Mouse (Mus musculus): ENCODE measurements around the gene Zfp652. TPM values are rescaled to one million over a fixed set of nuclear protein-coding genes. Genes with fewer than 3 reads are reported as not detected.

Gene Zfp652
- total and polyA plus RNA-seq, 3 experiments, result 3.0 to 9.8 (median 6.2) TPM

DNA sequence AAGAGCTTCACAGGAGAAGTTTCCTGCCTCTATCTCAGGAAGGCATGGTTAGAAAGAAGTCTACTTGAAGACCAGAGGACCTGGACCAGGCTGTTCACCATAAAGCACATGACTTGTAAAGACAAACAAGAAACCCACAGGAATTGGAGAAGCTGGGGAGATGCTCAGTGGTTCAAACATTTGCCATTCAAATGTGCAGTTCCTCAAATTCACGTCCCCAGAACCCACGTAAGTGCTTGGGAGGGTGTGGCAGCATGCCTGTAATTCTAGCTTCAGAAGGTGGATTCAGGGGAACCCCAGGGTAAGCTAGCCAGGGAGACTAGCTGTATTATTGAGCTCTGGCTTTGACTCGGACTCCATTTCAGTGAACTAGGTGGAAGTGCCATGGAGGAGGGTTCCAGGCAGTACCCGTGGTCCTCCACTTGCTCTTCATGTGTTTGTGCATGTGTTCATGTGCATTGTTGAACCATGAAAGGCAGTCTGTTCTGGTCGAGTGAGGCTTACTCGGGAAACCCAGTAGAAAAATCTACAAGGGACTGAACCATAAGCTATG lies 157.5 kb downstream of the Zfp652 start:
- TF ChIP-seq MEF2A (IDR thresholded peaks at IDR 0.05; ENCODE audit: borderline replicate concordance, low read depth, low read length) (peak; percentile 81), NELFE (IDR thresholded peaks at IDR 0.05; ENCODE audit: low read depth, low read length) (0 out of 2 replicates have a peak, but pooled peaks have one; percentile 42), USF2 (conservative IDR thresholded peaks at IDR 0.05; ENCODE audit: low read depth, low read length) (no peak), ZMIZ1 (IDR thresholded peaks at IDR 0.05; ENCODE audit: low read depth, low read length) (peak; percentile 57; the same call in 1 of the 2 replicates), JUN (IDR thresholded peaks at IDR 0.05; ENCODE audit: insufficient read depth, low read depth, low read length) (no peak), CHD1 (IDR thresholded peaks at IDR 0.05; ENCODE audit: low read depth, low read length) (no peak), RCOR1 (conservative IDR thresholded peaks at IDR 0.05; ENCODE audit: low read depth, low read length) (peak; percentile 66; the same call in 1 of the 2 replicates), GABPA (IDR thresholded peaks at IDR 0.05; ENCODE audit: insufficient replicate concordance, low read depth, low read length) (no peak), CTCF (conservative IDR thresholded peaks at IDR 0.05 in 1 of 2, IDR thresholded peaks at IDR 0.05 in 1 of 2; ENCODE audit: low read depth in 2 of 2, low read length in 2 of 2) (no peak), PAX5 (IDR thresholded peaks at IDR 0.05; ENCODE audit: low read length) (no peak), RAD21 (IDR thresholded peaks at IDR 0.05; ENCODE audit: low read depth, low read length) (no peak), JUND (conservative IDR thresholded peaks at IDR 0.05; ENCODE audit: low read depth, low read length) (0 out of 2 replicates have a peak, but pooled peaks have one; percentile 36), SMC3 (IDR thresholded peaks at IDR 0.05; ENCODE audit: low read depth, low read length) (peak; percentile 20; the same call in 1 of the 2 replicates), MXI1 (IDR thresholded peaks at IDR 0.05; ENCODE audit: low read depth, low read length) (peak; percentile 80; the same call in 1 of the 2 replicates), MAFK (IDR thresholded peaks at IDR 0.05; ENCODE audit: insufficient replicate concordance, low read length) (peak; percentile 56; the same call in 1 of the 2 replicates), ZNF384 (IDR thresholded peaks at IDR 0.05; ENCODE audit: low read depth, low read length) (no peak), IRF4 (IDR thresholded peaks at IDR 0.05; ENCODE audit: low read depth, low read length) (peak; percentile 52; the same call in 1 of the 2 replicates), POLR2A (IDR thresholded peaks at IDR 0.05; ENCODE audit: low read depth, low read length) (no peak; the same call in 1 of the 2 replicates), MYC (IDR thresholded peaks at IDR 0.05; ENCODE audit: low read depth, low read length) (peak; percentile 85; the same call in 1 of the 2 replicates), TBP (conservative IDR thresholded peaks at IDR 0.05; ENCODE audit: low read depth, low read length) (no peak), MAZ (IDR thresholded peaks at IDR 0.05; ENCODE audit: low read depth, low read length) (peak; percentile 67; the same call in 1 of the 2 replicates), ETS1 (conservative IDR thresholded peaks at IDR 0.05; ENCODE audit: low read depth, low read length) (peak; percentile 78), SIN3A (IDR thresholded peaks at IDR 0.05; ENCODE audit: low read length) (peak; percentile 58), ZC3H11A (IDR thresholded peaks at IDR 0.05; ENCODE audit: low read depth, low read length) (no peak), EP300 (IDR thresholded peaks at IDR 0.05; ENCODE audit: low read length) (peak; percentile 76), TCF12 (IDR thresholded peaks at IDR 0.05; ENCODE audit: low read depth, low read length) (peak; percentile 63; the same call in 1 of the 2 replicates), MAX (IDR thresholded peaks at IDR 0.05; ENCODE audit: low read length) (peak; percentile 83), ZKSCAN1 (IDR thresholded peaks at IDR 0.05; ENCODE audit: borderline replicate concordance, low read depth, low read length) (no peak), UBTF (IDR thresholded peaks at IDR 0.05; ENCODE audit: low read depth, low read length) (no peak), HCFC1 (IDR thresholded peaks at IDR 0.05; ENCODE audit: low read depth, low read length) (peak; percentile 32; the same call in 1 of the 2 replicates), E2F4 (IDR thresholded peaks at IDR 0.05; ENCODE audit: insufficient replicate concordance, low read depth, low read length) (0 out of 2 replicates have a peak, but pooled peaks have one; percentile 29), BHLHE40 (IDR thresholded peaks at IDR 0.05; ENCODE audit: low read depth, low read length) (peak; percentile 87), POLR2AphosphoS2 (IDR thresholded peaks at IDR 0.05; ENCODE audit: low read depth, low read length) (no peak), NRF1 (IDR thresholded peaks at IDR 0.05; ENCODE audit: low read depth, low read length) (no peak), CHD2 (IDR thresholded peaks at IDR 0.05; ENCODE audit: low read length) (peak; percentile 63), USF1 (IDR thresholded peaks at IDR 0.05; ENCODE audit: low read depth, low read length) (no peak), ELF1 (IDR thresholded peaks at IDR 0.05; ENCODE audit: low read depth, low read length) (peak; percentile 51), KAT2A (IDR thresholded peaks at IDR 0.05; ENCODE audit: insufficient replicate concordance, low read length) (no peak)
- H3K27ac ChIP-seq (ENCODE audit: insufficient read depth, low read depth), result peak overlapping the region; percentile 59
- peaks cover 0 to 16% of the 10 kb centered on the region in 2 experiments for H3K36me3 ChIP-seq (replicated peaks in 1 of 2; ENCODE audit: control insufficient read depth in 1 of 2, insufficient read depth in 1 of 2, low read length in 1 of 2)
- in situ Hi-C loops (cut with MboI; ENCODE audit: low pct_ligation_motif_present, low pct_unique_long_range_greater_than_20kb, low sequenced_read_pairs) (loop anchor here (5.0 kb wide), 1 partner anchor 38 kb away; no protein-coding TSS in a partner anchor), dilution Hi-C loops (cut with MboI; ENCODE audit: extremely low pct_ligation_motif_present, extremely low pct_unique_long_range_greater_than_20kb, low sequenced_read_pairs) (no loop called here)
- no peaks in the 10 kb centered on the region for H3K9me3 ChIP-seq (replicated peaks; ENCODE audit: low read length)
- no peak overlapping the region for H3K9ac ChIP-seq (ENCODE audit: insufficient read depth, low read depth)
- H3K79me2 ChIP-seq (replicated peaks; ENCODE audit: control insufficient read depth, extremely low read depth, insufficient read depth, poor library complexity, severe bottlenecking), result no peaks in the 10 kb centered on the region
- H3K27me3 ChIP-seq (replicated peaks), result no peaks in the 10 kb centered on the region
- H3K4me2 ChIP-seq (ENCODE audit: insufficient read depth, low read depth, poor library complexity, severe bottlenecking), result peak overlapping the region; percentile 53
- H3K4me1 ChIP-seq (ENCODE audit: control insufficient read depth in 1 of 2, insufficient read depth in 2 of 2), result peaks cover 11 to 30% of the 10 kb centered on the region in 2 experiments
- peak; percentile 85 for DNase-seq (ENCODE audit: extremely low read depth)
- no peak overlapping the region for H3K4me3 ChIP-seq (replicated peaks in 1 of 3; ENCODE audit: low read depth in 2 of 3, low read length in 2 of 3, poor library complexity in 1 of 3)

Measured in CH12.LX (cell line).